Mouse (Mus musculus) adrenal gland, postnatal 4 days (tissue): ENCODE measurements around the gene Col1a2. TPM values are rescaled to one million over a fixed set of nuclear protein-coding genes. Genes with fewer than 3 reads are reported as not detected.

ENCODE experiments used
- DNase-seq, 2 experiments: peaks; one replicate each; pipeline ENCODE4 v3.0.0; 2021 to 2022; ENCODE audit warnings: low spot score in 2 of 2, mixed read lengths in 2 of 2
- total RNA-seq, 2 experiments: library from RNA; stranded (reverse); gene quantifications; 2 replicates each; pipeline ENCODE4 v1.2.3; 2021

Col1a2 gene
- total RNA-seq, 2 experiments from 2014 or later, result 705 to 818 TPM

- no peak for DNase-seq
These were observed 78.9 kb downstream of the Col1a2 start for GRCm38 (mm10) chr6:4583485-4583884.

GRCm38 (mm10) chr6:4587946-4588345 lies 83.3 kb downstream of the Col1a2 start:
- DNase-seq, result no peak

DNA sequence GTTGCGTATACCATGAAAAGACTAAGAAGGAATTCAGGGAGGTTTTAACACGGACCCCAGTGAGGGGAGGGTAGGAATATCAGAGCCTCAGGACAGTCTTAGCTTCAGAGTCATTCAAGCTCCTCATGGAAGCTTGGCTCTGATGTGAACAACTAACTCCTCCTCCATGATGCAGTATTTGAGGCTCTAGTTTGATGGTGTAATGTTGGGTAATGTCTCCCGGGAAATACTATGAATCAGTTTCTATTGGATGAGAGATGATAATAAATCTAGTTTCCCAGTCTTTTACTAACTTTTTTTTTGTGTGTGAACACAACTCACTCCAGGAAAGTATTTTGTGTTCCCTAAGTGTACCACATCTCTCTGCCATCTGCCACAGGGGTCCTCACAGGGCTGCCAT lies 84.1 kb downstream of the Col1a2 start:
- DNase-seq, result no peak

- DNase-seq, result no peak
These were observed 85.5 kb downstream of the Col1a2 start for GRCm38 (mm10) chr6:4590089-4590488.

Other genes starting within 250 kb of the Col1a2 start
- gene Casd1, start 96.0 kb downstream of the Col1a2 start, total RNA-seq, result 10 to 100 TPM; 36.8 to 43.8 TPM
- 10 to 100 TPM; 79.5 to 84.7 TPM for gene Sgce, start 242.4 kb downstream of the Col1a2 start, total RNA-seq
- 100 to 1,000 TPM; 493 to 517 TPM for gene Peg10, start 242.5 kb downstream of the Col1a2 start, total RNA-seq